Mouse (Mus musculus) urinary bladder, postnatal 25 days (tissue): ENCODE results near the gene Cenpx.
A peak's percentile ranks its signal among the peaks of the same experiment; 100 is the strongest.
"Not testable (repeated sequence)": the region's sequence is repeated elsewhere in the genome, so short reads cannot be mapped to it uniquely, and the experiment has no call there.

Experiments
- DNase-seq: peaks from one replicate; pipeline ENCODE4 v3.0.0; 2022; ENCODE audit warnings: low spot score

Cenpx gene

GRCm38 (mm10) chr11:120695641-120696040 is 17.9 kb downstream of the Cenpx start:
- DNase-seq = no peak

GRCm38 (mm10) chr11:120695184-120695583 is 18.4 kb downstream of the Cenpx start:
- DNase-seq = no peak

GRCm38 (mm10) chr11:120693461-120693860 is 20.1 kb downstream of the Cenpx start:
- DNase-seq = no peak

GRCm38 (mm10) chr11:120692471-120693011 is 21.0 kb downstream of the Cenpx start:
- DNase-seq = no peak

GRCm38 (mm10) chr11:120689365-120689764 is 24.2 kb downstream of the Cenpx start:
- DNase-seq = no peak

- DNase-seq = no peak
Observed at GRCm38 (mm10) chr11:120686650-120687272, 26.8 kb downstream of the Cenpx start.

GRCm38 (mm10) chr11:120684660-120685059 is 28.9 kb downstream of the Cenpx start:
- DNase-seq = no peak

- DNase-seq = no peak
Observed at GRCm38 (mm10) chr11:120684086-120684485, 29.5 kb downstream of the Cenpx start.

- no peak for DNase-seq
Observed at GRCm38 (mm10) chr11:120683536-120683935, 30.0 kb downstream of the Cenpx start.

- DNase-seq = no peak
Observed at GRCm38 (mm10) chr11:120682683-120683082, 30.9 kb downstream of the Cenpx start.

GRCm38 (mm10) chr11:120679909-120680308 is 33.6 kb downstream of the Cenpx start:
- DNase-seq = no peak

GRCm38 (mm10) chr11:120676951-120677350 is 36.6 kb downstream of the Cenpx start:
- DNase-seq = no peak

- not testable (repeated sequence) for DNase-seq
Observed at GRCm38 (mm10) chr11:120675875-120676274, 37.7 kb downstream of the Cenpx start.

- no peak for DNase-seq
Observed at GRCm38 (mm10) chr11:120673594-120674122, 39.9 kb downstream of the Cenpx start.

GRCm38 (mm10) chr11:120672687-120673593 is 40.6 kb downstream of the Cenpx start, which contains the start of gene Aspscr1:
Aspscr1 (plus strand) TSS chr11:120672973.
- DNase-seq = peak; percentile 96

- DNase-seq = no peak
Observed at GRCm38 (mm10) chr11:120666617-120667016, 46.9 kb downstream of the Cenpx start.

GRCm38 (mm10) chr11:120665406-120665805 is 48.1 kb downstream of the Cenpx start:
- no peak for DNase-seq

GRCm38 (mm10) chr11:120663714-120664113 is 49.8 kb downstream of the Cenpx start:
- no peak for DNase-seq

GRCm38 (mm10) chr11:120662759-120663158 is 50.8 kb downstream of the Cenpx start:
- DNase-seq = no peak

- no peak for DNase-seq
Observed at GRCm38 (mm10) chr11:120661076-120661460, 52.5 kb downstream of the Cenpx start, which contains the start of gene Notum. Notum (minus strand) TSS chr11:120661175.
